19 mouse cellular contexts compared by ENCODE assay signal in the genomic region with DNA sequence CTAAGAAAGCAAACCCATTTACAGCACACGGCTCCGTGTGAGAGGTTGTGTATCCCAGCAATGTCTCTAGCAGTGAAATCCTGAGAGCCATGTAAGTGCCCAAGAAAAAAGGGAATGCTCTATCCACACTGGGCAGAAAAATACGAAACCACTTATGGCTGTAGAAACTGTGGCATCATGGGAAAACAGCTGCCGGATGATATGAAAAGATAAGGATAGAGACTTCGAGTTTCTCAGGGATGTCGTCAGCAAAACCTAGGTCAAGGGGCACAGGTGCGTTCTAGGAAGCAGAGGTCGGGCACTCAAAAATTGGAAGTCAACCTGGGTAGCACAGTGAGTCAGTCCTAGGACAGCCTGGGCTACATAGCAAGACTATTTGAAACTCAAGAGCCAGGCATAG. TPM values are rescaled to one million over a fixed set of nuclear protein-coding genes. Genes with fewer than 3 reads are reported as not detected.
A peak's percentile ranks its signal among the peaks of the same experiment; 100 is the strongest.
DNase-seq lines count a peak whose midpoint lies in the region; ATAC-seq and TF ChIP-seq lines count a peak whose summit lies in the region.
"Had no signal": no experiment of that assay in that cellular context is flagged by ENCODE, and none has a peak within 500 bp of the region (broad histone marks: within the 10 kb centered on the region; RNA-seq: fewer than 3 reads in every experiment).

No protein-coding gene starts in this region.

- no peak for TF ChIP-seq CTCF in small intestine, adult 2 months (IDR thresholded peaks at IDR 0.05; ENCODE audit: extremely low read depth, insufficient read length, insufficient replicate concordance, low read depth, low read length)

- H3K9me3 ChIP-seq in heart, embryonic 11.5 days (replicated peaks; ENCODE audit: control insufficient read depth, low read length), result no peaks in the 10 kb centered on the region
- no peaks in the 10 kb centered on the region for H3K9me3 ChIP-seq in lung, embryonic 15.5 days
- no peaks in the 10 kb centered on the region for H3K9me3 ChIP-seq in neural tube, embryonic 15.5 days (replicated peaks)
- H3K9me3 ChIP-seq: limb, embryonic 10.5 days had no signal

- H3K4me2 ChIP-seq in heart, embryonic 11.5 days, result peak overlapping the region; percentile 81
- no peak overlapping the region for H3K4me2 ChIP-seq in lung, embryonic 15.5 days
- no peak overlapping the region for H3K4me2 ChIP-seq in neural tube, embryonic 15.5 days

- no peak overlapping the region for H3K4me3 ChIP-seq in heart, embryonic 11.5 days (ENCODE audit: low read depth, low read length)
- H3K4me3 ChIP-seq in lung, embryonic 15.5 days, result no peak overlapping the region
- no peak overlapping the region for H3K4me3 ChIP-seq in small intestine, adult 2 months (ENCODE audit: low read depth, low read length)
- no peak overlapping the region for H3K4me3 ChIP-seq in neural tube, embryonic 15.5 days (replicated peaks)

- H3K36me3 ChIP-seq in heart, embryonic 11.5 days (ENCODE audit: control insufficient read depth, insufficient read depth, low read length), result no peaks in the 10 kb centered on the region
- H3K36me3 ChIP-seq in lung, embryonic 15.5 days, result no peaks in the 10 kb centered on the region
- H3K36me3 ChIP-seq in small intestine, adult 2 months (ENCODE audit: control insufficient read depth, insufficient read depth, low read length), result no peaks in the 10 kb centered on the region
- no peaks in the 10 kb centered on the region for H3K36me3 ChIP-seq in neural tube, embryonic 15.5 days

- WGBS in heart, embryonic 11.5 days (ENCODE audit: insufficient replicate concordance), result 69% methylated on average over 8 of the region's 8 CpGs
- 71% methylated on average over 8 of the region's 8 CpGs for WGBS in lung, embryonic 15.5 days
- WGBS in small intestine, adult 2 months, result 33% methylated on average over 8 of the region's 8 CpGs
- 84% methylated on average over 8 of the region's 8 CpGs for WGBS in neural tube, embryonic 15.5 days

- peak overlapping the region; percentile 12; the same call in 1 of the 2 replicates for H3K9ac ChIP-seq in heart, embryonic 11.5 days (ENCODE audit: low read depth, low read length)
- H3K9ac ChIP-seq in lung, embryonic 15.5 days, result no peak overlapping the region
- no peak overlapping the region for H3K9ac ChIP-seq in neural tube, embryonic 15.5 days (replicated peaks)

- intact Hi-C loops in heart, postnatal 14 days (cut with DNase I), result no loop called here

- H3K27me3 ChIP-seq in heart, embryonic 11.5 days (ENCODE audit: control insufficient read depth, insufficient read depth, low read length), result no peaks in the 10 kb centered on the region
- peaks cover 14% of the 10 kb centered on the region; the same call in 1 of the 2 replicates for H3K27me3 ChIP-seq in lung, embryonic 15.5 days
- H3K27me3 ChIP-seq in small intestine, adult 2 months (ENCODE audit: control insufficient read depth, insufficient read depth, low read length), result no peaks in the 10 kb centered on the region
- no peaks in the 10 kb centered on the region; the same call in 1 of the 2 replicates for H3K27me3 ChIP-seq in neural tube, embryonic 15.5 days (replicated peaks)

- peaks cover 48% of the 10 kb centered on the region for H3K4me1 ChIP-seq in heart, embryonic 11.5 days (ENCODE audit: control insufficient read depth, insufficient read depth, low read length)
- peaks cover 39% of the 10 kb centered on the region for H3K4me1 ChIP-seq in lung, embryonic 15.5 days
- H3K4me1 ChIP-seq in small intestine, adult 2 months (ENCODE audit: control insufficient read depth, insufficient read depth, insufficient read length, low read length), result peaks cover 13% of the 10 kb centered on the region; the same call in 1 of the 2 replicates
- H3K4me1 ChIP-seq in neural tube, embryonic 15.5 days, result peaks cover 39% of the 10 kb centered on the region

- H3K27ac ChIP-seq in heart, embryonic 11.5 days (ENCODE audit: low read depth, low read length), result peak overlapping the region; percentile 96
- peak overlapping the region; percentile 27; the same call in 1 of the 2 replicates for H3K27ac ChIP-seq in lung, embryonic 15.5 days
- peak overlapping the region; percentile 90 for H3K27ac ChIP-seq in small intestine, adult 2 months (ENCODE audit: insufficient read depth, low read depth, low read length)
- no peak overlapping the region for H3K27ac ChIP-seq in neural tube, embryonic 15.5 days (replicated peaks)

- TF ChIP-seq POLR2A in small intestine, adult 2 months (IDR thresholded peaks at IDR 0.05; ENCODE audit: low read depth, low read length), result no peak

- ATAC-seq in heart, embryonic 11.5 days (replicated peaks; ENCODE audit: insufficient number of reproducible peaks, low FRiP score, low TSS enrichment), result no peak
- no peak for ATAC-seq in lung, embryonic 15.5 days (ENCODE audit: borderline replicate concordance, extremely low read depth, low FRiP score, low TSS enrichment)
- no peak for ATAC-seq in neural tube, embryonic 15.5 days (ENCODE audit: low FRiP score)

- no peak for DNase-seq in heart, postnatal 14 days
- no peak for DNase-seq in lung, postnatal 25 days (ENCODE audit: low spot score)
- DNase-seq in liver, result peak; percentile 30
- no peak for DNase-seq in thymus, postnatal 10 days (ENCODE audit: low spot score in 2 of 2)
- DNase-seq: cerebellum, adult 8-10 months; embryo, embryonic 11 days; kidney, postnatal 10 days; right cerebral cortex, postnatal 4 days had no signal

RNA-seq across cellular contexts. Expression of a gene that starts 2.1 kb away (rescaled TPM):
- polyA plus RNA-seq in heart, embryonic 11.5 days (2014; fragmentation: Nextera tagmentation; extraction: Ambion mirVana), result 9.6 and 15.0 TPM in 2 replicates
- 10 to 100 TPM; 35.0 to 37.1 TPM for total RNA-seq in heart, postnatal 14 days (2021)
- 54.6 and 55.2 TPM in 2 replicates for polyA plus RNA-seq in lung, embryonic 15.5 days (2015; fragmentation: Nextera tagmentation; extraction: Ambion mirVana)
- 46.3 and 105 TPM in 2 replicates for polyA plus RNA-seq in small intestine, adult 2 months (2012; rRNA removed)
- polyA plus RNA-seq in neural tube, embryonic 15.5 days (2015; fragmentation: Nextera tagmentation; extraction: Ambion mirVana), result 92.9 and 99.8 TPM in 2 replicates

RNA-seq across cellular contexts. Expression of a gene that starts 8.8 kb away (rescaled TPM):
- not detected in 2 replicates for polyA plus RNA-seq in heart, embryonic 11.5 days (2014; fragmentation: Nextera tagmentation; extraction: Ambion mirVana)
- total RNA-seq in heart, postnatal 14 days (2021), result not detected
- polyA plus RNA-seq in lung, embryonic 15.5 days (2015; fragmentation: Nextera tagmentation; extraction: Ambion mirVana), result not detected in 2 replicates
- polyA plus RNA-seq in small intestine, adult 2 months (2012; rRNA removed), result not detected in 2 replicates
- polyA plus RNA-seq in neural tube, embryonic 15.5 days (2015; fragmentation: Nextera tagmentation; extraction: Ambion mirVana), result not detected in 2 replicates
- total RNA-seq: adrenal gland, adult 2 months; granulocyte monocyte progenitor cell, adult 5-6 weeks; layer of hippocampus, postnatal 10 days had no signal
- polyA plus RNA-seq: adrenal gland, adult 2 months; brain, embryonic 14.5 days; limb, embryonic 10.5 days; midbrain, embryonic 14.5 days; neural tube, embryonic 11.5 days had no signal

RNA-seq across cellular contexts. Expression of a gene that starts 36.2 kb away (rescaled TPM):
- 0.34 and 0.44 TPM in 2 replicates for polyA plus RNA-seq in heart, embryonic 11.5 days (2014; fragmentation: Nextera tagmentation; extraction: Ambion mirVana)
- 10 to 100 TPM in 1 of 2 experiments, 1 to 10 TPM in 1; 8.8 to 12.9 TPM for total RNA-seq in heart, postnatal 14 days (2021)
- polyA plus RNA-seq in lung, embryonic 15.5 days (2015; fragmentation: Nextera tagmentation; extraction: Ambion mirVana), result 1.0 and 1.4 TPM in 2 replicates
- not detected in 2 replicates for polyA plus RNA-seq in small intestine, adult 2 months (2012; rRNA removed)
- 0.42 and 0.79 TPM in 2 replicates for polyA plus RNA-seq in neural tube, embryonic 15.5 days (2015; fragmentation: Nextera tagmentation; extraction: Ambion mirVana)
- polyA plus RNA-seq: adrenal gland, adult 2 months had no signal

RNA-seq across cellular contexts. Expression of a gene that starts 36.9 kb away (rescaled TPM):
- 0.14 TPM in 1 of 2 replicates, not detected in the other for polyA plus RNA-seq in heart, embryonic 11.5 days (2014; fragmentation: Nextera tagmentation; extraction: Ambion mirVana)
- total RNA-seq in heart, postnatal 14 days (2021), result 1 to 10 TPM; 4.4 to 4.5 TPM
- polyA plus RNA-seq in lung, embryonic 15.5 days (2015; fragmentation: Nextera tagmentation; extraction: Ambion mirVana), result not detected in 2 replicates
- not detected in 2 replicates for polyA plus RNA-seq in small intestine, adult 2 months (2012; rRNA removed)
- not detected in 2 replicates for polyA plus RNA-seq in neural tube, embryonic 15.5 days (2015; fragmentation: Nextera tagmentation; extraction: Ambion mirVana)
- total RNA-seq: granulocyte monocyte progenitor cell, adult 5-6 weeks had no signal
- polyA plus RNA-seq: adrenal gland, adult 2 months; brain, embryonic 14.5 days; limb, embryonic 10.5 days; midbrain, embryonic 14.5 days; neural tube, embryonic 11.5 days had no signal

RNA-seq across cellular contexts. Expression of a gene that starts 38.4 kb away (rescaled TPM):
- 0.33 and 0.62 TPM in 2 replicates for polyA plus RNA-seq in heart, embryonic 11.5 days (2014; fragmentation: Nextera tagmentation; extraction: Ambion mirVana)
- total RNA-seq in heart, postnatal 14 days (2021), result not detected
- polyA plus RNA-seq in lung, embryonic 15.5 days (2015; fragmentation: Nextera tagmentation; extraction: Ambion mirVana), result 0.14 TPM in 1 of 2 replicates, not detected in the other
- not detected in 2 replicates for polyA plus RNA-seq in small intestine, adult 2 months (2012; rRNA removed)
- 0.45 TPM in 1 of 2 replicates, not detected in the other for polyA plus RNA-seq in neural tube, embryonic 15.5 days (2015; fragmentation: Nextera tagmentation; extraction: Ambion mirVana)
- total RNA-seq: layer of hippocampus, postnatal 10 days had no signal
- polyA plus RNA-seq: midbrain, embryonic 14.5 days had no signal
